Mouse (Mus musculus) midbrain, embryonic 12.5 days (tissue): ENCODE measurements around the gene Stum. TPM values are rescaled to one million over a fixed set of nuclear protein-coding genes. Genes with fewer than 3 reads are reported as not detected.

Source experiments
- ATAC-seq: fragments of 200-750 bp; cut with Nextera tagmentation; 2 replicates; pipeline ENCODE4 v1.8.0; 2017; ENCODE audit warnings: low read depth, moderate TSS enrichment, moderate library complexity; ENCODE audit not compliant: low FRiP score
- H3K27ac ChIP-seq: fragments of 300-500 bp; sonication (generic); replicated peaks from 2 replicates; pipeline ENCODE4 v1.5.1; 2016; ENCODE audit warnings: mild to moderate bottlenecking
- H3K27me3 ChIP-seq: fragments of 300-500 bp; sonication (generic); 2 replicates; pipeline ENCODE4 v1.6.1; 2016; ENCODE audit warnings: mild to moderate bottlenecking
- H3K36me3 ChIP-seq: fragments of 300-500 bp; sonication (generic); 2 replicates; pipeline ENCODE4 v1.6.1; 2016
- H3K4me1 ChIP-seq: fragments of 300-500 bp; sonication (generic); 2 replicates; pipeline ENCODE4 v1.6.1; 2016
- H3K4me2 ChIP-seq: fragments of 300-500 bp; sonication (generic); replicated peaks from 2 replicates; pipeline ENCODE4 v1.6.1; 2016; ENCODE audit warnings: mild to moderate bottlenecking, moderate library complexity
- H3K4me3 ChIP-seq: fragments of 300-500 bp; sonication (generic); 2 replicates; pipeline ENCODE4 v1.5.1; 2016; ENCODE audit warnings: mild to moderate bottlenecking
- H3K9ac ChIP-seq: fragments of 300-500 bp; sonication (generic); replicated peaks from 2 replicates; pipeline ENCODE4 v1.6.1; 2016; ENCODE audit warnings: mild to moderate bottlenecking, moderate library complexity
- H3K9me3 ChIP-seq: fragments of 300-500 bp; sonication (generic); 2 replicates; pipeline ENCODE4 v1.6.1; 2016; ENCODE audit warnings: mild to moderate bottlenecking
- WGBS: fragments of 180-500 bp; shearing (Covaris S2); methylation state at CpG from one replicate; pipeline ENCODE4 v1.1.7; 2016; 5-methylcytosine and 5-hydroxymethylcytosine counted together
- polyA plus RNA-seq: library from polyadenylated mRNA; unstranded; fragments of >200 nt; fragmentation: Nextera tagmentation; extraction: Ambion mirVana; gene quantifications from 2 replicates; pipeline ENCODE4 v1.2.1, GENCODE M21; 2016

Gene Stum
- polyA plus RNA-seq, 1 experiment from 2014 or later: 0.97 TPM

DNA sequence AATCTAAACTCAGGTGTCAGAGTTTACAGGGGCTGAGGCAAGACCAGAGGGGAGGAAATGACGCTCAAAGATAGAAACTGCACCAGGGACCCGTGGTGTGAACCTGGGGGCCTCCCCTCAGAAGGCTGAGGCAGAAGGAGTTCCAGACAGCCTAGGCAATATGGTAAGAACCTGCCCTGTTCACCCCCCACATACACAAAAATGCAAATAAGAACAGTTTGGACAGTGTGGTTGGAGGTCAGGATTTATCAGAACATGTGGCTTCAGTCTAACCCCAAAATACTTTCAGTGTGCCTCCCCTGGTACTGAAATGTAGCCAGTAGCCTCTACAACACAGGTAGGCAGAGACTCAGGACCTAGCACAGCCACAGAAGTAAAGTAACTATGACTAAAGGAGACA is 30.8 kb upstream of the Stum start:
- no peak for ATAC-seq
- WGBS: 84% methylated on average over 2 of the region's 2 CpGs
- H3K27me3 ChIP-seq: no peaks in the 10 kb centered on the region
- no peak overlapping the region for H3K27ac ChIP-seq
- H3K4me1 ChIP-seq: no peaks in the 10 kb centered on the region; the same call in 1 of the 2 replicates
- H3K4me3 ChIP-seq: no peak overlapping the region
- H3K9ac ChIP-seq: no peak overlapping the region
- H3K4me2 ChIP-seq: no peak overlapping the region
- no peaks in the 10 kb centered on the region for H3K9me3 ChIP-seq
- H3K36me3 ChIP-seq: no peaks in the 10 kb centered on the region

DNA sequence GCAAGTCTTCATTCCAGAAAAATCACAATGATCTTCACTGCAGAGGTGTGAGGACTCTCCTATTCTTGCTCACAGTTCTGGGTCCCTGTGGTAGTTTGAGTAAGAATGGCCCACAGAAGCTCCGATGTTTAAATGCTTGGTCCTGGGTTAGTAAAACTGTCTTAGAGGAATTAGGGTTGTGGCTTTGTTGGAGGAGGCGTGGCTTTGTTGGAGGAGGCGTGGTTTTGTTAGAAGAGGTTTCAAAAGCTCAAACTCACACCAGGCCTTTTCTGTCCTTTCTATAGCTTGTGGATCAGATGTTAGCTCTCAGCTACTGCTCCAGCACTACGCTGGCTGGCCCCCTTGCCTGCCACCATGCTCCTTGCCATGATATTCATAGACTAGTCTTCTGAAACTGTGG is 27.6 kb upstream of the Stum start:
- no peaks in the 10 kb centered on the region for H3K36me3 ChIP-seq
- H3K9me3 ChIP-seq: no peaks in the 10 kb centered on the region
- ATAC-seq: no peak
- no peak overlapping the region for H3K4me3 ChIP-seq
- 41% methylated on average over 4 of the region's 4 CpGs for WGBS
- no peak overlapping the region for H3K27ac ChIP-seq
- H3K4me1 ChIP-seq: no peaks in the 10 kb centered on the region; the same call in 1 of the 2 replicates
- no peak overlapping the region for H3K4me2 ChIP-seq
- no peaks in the 10 kb centered on the region for H3K27me3 ChIP-seq
- H3K9ac ChIP-seq: no peak overlapping the region

DNA sequence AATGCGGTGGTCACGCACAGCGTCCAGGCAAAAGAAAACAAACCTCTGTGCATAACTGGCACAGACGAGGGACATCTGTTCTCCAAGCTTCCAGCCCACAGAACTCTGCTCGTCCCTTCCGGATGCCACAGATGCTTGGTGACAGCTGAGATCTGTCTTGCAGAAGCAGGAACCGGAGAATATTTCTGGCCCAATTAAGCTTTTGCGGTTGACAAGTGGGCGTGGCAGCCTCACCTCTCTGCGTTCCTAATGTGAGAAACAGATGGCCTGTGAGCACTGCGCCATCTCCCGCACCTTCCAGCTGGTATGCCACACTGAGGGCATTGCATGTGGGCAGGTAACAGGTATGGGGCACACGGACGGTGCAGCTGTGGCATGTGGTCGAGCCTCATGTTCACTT is 27.1 kb upstream of the Stum start:
- H3K9ac ChIP-seq: no peak overlapping the region
- 75% methylated on average over 15 of the region's 15 CpGs for WGBS
- no peak overlapping the region for H3K4me2 ChIP-seq
- H3K4me3 ChIP-seq: no peak overlapping the region
- no peak overlapping the region for H3K27ac ChIP-seq
- no peaks in the 10 kb centered on the region for H3K9me3 ChIP-seq
- H3K27me3 ChIP-seq: no peaks in the 10 kb centered on the region
- no peak for ATAC-seq
- H3K4me1 ChIP-seq: no peaks in the 10 kb centered on the region; the same call in 1 of the 2 replicates
- H3K36me3 ChIP-seq: no peaks in the 10 kb centered on the region

DNA sequence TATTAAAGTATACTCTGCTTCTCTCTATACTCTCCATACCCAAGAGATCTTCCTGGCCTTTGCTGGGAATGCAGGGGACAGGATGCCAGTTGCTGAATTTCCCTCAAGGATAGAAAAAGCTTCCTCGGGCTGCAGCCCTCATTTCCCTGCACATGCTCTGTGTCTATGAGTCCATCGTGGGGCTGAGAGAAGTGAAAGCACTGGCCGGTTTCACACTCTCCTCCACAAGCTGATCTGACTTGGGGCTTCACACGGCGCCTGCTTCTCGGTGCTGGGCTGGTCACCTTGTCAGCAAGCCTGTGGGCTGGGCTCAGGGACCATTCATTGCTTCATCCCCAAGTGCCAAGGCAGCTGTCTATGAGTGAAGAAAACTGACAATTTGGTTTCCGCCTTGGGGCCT is 25.4 kb upstream of the Stum start:
- no peaks in the 10 kb centered on the region; the same call in 1 of the 2 replicates for H3K4me1 ChIP-seq
- H3K27me3 ChIP-seq: no peaks in the 10 kb centered on the region
- no peaks in the 10 kb centered on the region for H3K9me3 ChIP-seq
- H3K9ac ChIP-seq: no peak overlapping the region
- H3K4me2 ChIP-seq: no peak overlapping the region
- H3K36me3 ChIP-seq: no peaks in the 10 kb centered on the region
- H3K4me3 ChIP-seq: no peak overlapping the region
- H3K27ac ChIP-seq: no peak overlapping the region
- no peak for ATAC-seq
- WGBS: 86% methylated on average over 7 of the region's 7 CpGs

DNA sequence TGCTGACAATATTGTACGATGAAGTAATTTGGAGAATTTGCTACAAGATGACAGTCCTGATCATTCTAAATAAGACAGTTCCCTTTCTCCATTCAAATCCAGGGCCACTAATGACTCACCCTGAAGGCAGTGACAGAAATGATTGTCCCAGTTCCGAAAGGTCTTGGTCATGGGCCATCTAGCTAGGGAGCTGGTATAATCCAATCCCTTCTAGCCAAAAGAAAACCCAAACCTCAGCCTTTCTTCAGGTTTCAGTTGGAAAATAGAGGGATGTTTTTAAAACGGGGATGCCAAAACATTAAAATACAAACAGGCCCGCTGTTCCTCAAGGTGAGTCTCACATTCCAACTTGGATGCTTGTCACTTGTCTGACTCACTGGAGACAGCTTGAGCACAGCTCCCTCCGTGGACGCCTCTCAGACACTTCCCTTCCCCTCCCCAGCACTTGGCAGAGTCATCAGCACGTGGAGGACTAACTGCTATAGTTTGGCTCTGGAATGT is 24.0 kb upstream of the Stum start:
- H3K4me3 ChIP-seq: no peak overlapping the region
- WGBS: 85% methylated on average over 7 of the region's 7 CpGs
- no peaks in the 10 kb centered on the region for H3K27me3 ChIP-seq
- H3K27ac ChIP-seq: no peak overlapping the region
- H3K4me2 ChIP-seq: no peak overlapping the region
- no peaks in the 10 kb centered on the region for H3K9me3 ChIP-seq
- H3K36me3 ChIP-seq: no peaks in the 10 kb centered on the region
- H3K9ac ChIP-seq: no peak overlapping the region
- no peaks in the 10 kb centered on the region; the same call in 1 of the 2 replicates for H3K4me1 ChIP-seq
- ATAC-seq: no peak

DNA sequence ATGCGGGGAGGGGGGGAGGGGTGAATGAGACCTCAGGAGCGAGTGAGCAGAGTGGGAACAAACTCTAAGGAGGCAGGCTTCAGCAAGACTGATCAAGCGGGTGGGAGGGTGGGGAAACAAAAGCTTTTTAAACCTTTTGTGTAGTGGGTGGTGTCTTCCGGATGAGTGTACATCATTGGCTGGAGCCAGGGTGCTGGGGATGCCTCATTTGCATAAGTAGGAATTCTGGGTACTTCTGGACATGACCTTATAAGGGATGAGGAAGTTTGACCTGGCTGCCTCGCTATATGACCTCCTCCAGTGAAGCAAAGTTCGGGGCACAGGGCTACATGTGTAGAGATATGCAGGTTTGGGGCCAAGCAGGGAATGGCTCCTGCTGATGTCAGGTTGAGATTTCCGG is 23.0 kb upstream of the Stum start:
- H3K4me2 ChIP-seq: no peak overlapping the region
- no peaks in the 10 kb centered on the region for H3K36me3 ChIP-seq
- H3K27ac ChIP-seq: no peak overlapping the region
- WGBS: 80% methylated on average over 7 of the region's 7 CpGs
- no peak overlapping the region for H3K4me3 ChIP-seq
- no peak for ATAC-seq
- H3K9ac ChIP-seq: no peak overlapping the region
- no peaks in the 10 kb centered on the region for H3K9me3 ChIP-seq
- no peaks in the 10 kb centered on the region for H3K27me3 ChIP-seq
- H3K4me1 ChIP-seq: no peaks in the 10 kb centered on the region; the same call in 1 of the 2 replicates

DNA sequence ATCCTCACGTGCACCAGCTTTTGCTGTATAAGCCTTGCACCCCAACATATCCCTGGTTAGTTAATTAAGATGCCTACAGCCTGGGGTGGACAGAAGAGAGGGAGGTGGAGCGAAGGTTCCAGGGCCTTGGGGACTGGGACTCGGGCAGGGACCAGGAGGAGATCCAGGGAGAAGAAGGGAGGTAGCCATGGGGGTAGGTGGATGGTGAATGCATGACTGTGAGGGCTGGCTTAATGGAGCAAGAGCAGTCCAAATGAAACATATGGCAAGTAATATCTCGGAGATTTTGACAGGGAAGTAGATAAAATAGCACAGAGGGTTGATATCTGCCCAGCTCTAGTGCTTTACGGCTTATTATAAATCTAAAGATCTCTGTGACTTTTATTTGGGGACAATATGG is 21.6 kb upstream of the Stum start:
- Histone ChIP-seq H3K4me3 (no peak overlapping the region), H3K4me1 (no peaks in the 10 kb centered on the region), H3K4me2 (no peak overlapping the region), H3K27ac (no peak overlapping the region), H3K9me3 (no peaks in the 10 kb centered on the region), H3K27me3 (no peaks in the 10 kb centered on the region), H3K36me3 (no peaks in the 10 kb centered on the region), H3K9ac (no peak overlapping the region)
- 85% methylated on average over 5 of the region's 5 CpGs for WGBS
- ATAC-seq: no peak

DNA sequence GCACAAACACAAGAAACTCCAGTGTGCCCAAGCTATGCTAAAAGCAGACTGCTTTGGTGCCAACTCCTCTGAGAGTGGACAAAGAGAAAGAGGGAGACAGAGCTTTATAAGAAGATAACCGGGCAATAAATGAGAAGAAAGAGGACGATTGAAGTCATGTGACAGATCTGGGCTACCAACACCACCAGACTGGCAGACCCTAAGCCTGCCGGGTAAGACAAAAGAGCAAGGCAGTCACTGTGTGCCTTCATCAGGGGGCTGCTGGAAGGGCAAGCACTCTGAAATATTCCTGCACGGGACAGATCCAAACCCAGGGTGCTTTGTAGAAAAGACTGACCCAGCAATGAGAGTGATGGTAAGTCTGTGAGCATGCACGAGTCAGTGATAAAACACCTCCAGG is 20.2 kb upstream of the Stum start:
- no peak overlapping the region for H3K27ac ChIP-seq
- no peak for ATAC-seq
- no peak overlapping the region for H3K4me3 ChIP-seq
- no peaks in the 10 kb centered on the region for H3K36me3 ChIP-seq
- no peaks in the 10 kb centered on the region for H3K27me3 ChIP-seq
- no peak overlapping the region for H3K9ac ChIP-seq
- no peaks in the 10 kb centered on the region for H3K9me3 ChIP-seq
- H3K4me2 ChIP-seq: no peak overlapping the region
- WGBS: 64% methylated on average over 5 of the region's 5 CpGs
- H3K4me1 ChIP-seq: no peaks in the 10 kb centered on the region

DNA sequence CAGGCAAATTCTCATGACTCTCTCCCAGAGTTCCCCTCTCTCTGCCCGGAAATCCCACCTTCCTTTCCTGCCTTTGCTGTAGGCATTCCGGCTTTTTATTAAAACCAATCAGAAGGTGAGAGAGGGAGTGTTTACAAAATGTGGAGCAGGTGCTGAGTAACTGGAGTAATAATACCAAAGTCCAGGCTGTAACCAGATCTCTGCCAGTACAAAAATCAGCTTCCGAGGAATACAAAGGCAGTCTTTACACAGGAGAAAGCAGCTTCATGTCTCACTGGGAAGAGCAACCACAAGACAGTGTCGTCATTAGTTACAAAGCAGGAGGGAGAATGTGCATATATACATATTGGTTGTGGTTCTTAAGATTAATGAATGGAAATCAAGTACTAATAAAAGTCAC is 19.3 kb upstream of the Stum start:
- Histone ChIP-seq H3K4me1 (no peaks in the 10 kb centered on the region), H3K9me3 (no peaks in the 10 kb centered on the region), H3K9ac (no peak overlapping the region), H3K27me3 (no peaks in the 10 kb centered on the region), H3K4me2 (no peak overlapping the region), H3K4me3 (no peak overlapping the region), H3K27ac (no peak overlapping the region), H3K36me3 (no peaks in the 10 kb centered on the region)
- 61% methylated on average over 4 of the region's 4 CpGs for WGBS
- ATAC-seq: no peak

DNA sequence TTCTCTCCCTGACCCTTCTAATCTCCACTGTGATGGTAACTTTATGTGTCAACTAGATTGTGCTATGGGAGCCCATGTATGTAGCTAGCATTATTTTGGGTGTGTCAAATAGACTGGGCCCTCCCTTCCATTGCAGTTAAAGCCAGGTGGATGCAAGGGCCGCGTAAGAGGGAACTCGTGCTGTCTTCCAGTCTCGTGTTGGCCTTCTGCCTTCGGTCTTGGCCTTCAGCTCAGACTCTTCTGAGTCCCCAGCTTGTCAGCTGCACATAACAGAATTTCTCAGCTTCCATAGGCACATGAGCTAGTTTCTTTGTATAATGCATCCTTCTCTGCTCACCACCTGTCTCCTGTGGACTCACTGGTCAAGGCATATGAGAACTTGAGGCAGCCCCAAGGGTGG is 17.3 kb upstream of the Stum start:
- Histone ChIP-seq H3K4me2 (no peak overlapping the region), H3K9ac (no peak overlapping the region), H3K4me3 (no peak overlapping the region), H3K4me1 (no peaks in the 10 kb centered on the region), H3K27ac (no peak overlapping the region), H3K36me3 (no peaks in the 10 kb centered on the region), H3K27me3 (no peaks in the 10 kb centered on the region), H3K9me3 (no peaks in the 10 kb centered on the region)
- 88% methylated on average over 5 of the region's 5 CpGs for WGBS
- ATAC-seq: no peak

DNA sequence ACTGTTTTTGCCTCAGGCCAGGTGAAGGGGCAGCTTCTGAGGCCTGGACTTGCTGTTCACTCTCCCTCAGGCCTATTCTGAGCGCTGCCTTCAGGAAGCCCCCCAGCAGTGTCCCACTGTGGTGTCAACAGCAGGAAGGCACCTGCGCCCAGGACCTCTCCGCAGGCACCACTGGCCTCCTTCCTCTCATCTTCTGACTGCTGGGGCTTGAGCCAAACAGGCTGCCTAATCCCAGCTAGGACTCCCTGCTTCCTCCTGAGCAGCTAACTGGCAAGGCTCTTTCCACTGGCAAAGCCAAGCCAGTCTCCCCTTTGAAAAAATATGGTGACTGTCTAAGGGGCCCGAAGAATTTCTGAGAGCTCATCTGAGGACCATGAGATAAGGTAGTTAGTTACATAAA is 16.9 kb upstream of the Stum start:
- no peak overlapping the region for H3K4me3 ChIP-seq
- 51% methylated on average over 4 of the region's 4 CpGs for WGBS

DNA sequence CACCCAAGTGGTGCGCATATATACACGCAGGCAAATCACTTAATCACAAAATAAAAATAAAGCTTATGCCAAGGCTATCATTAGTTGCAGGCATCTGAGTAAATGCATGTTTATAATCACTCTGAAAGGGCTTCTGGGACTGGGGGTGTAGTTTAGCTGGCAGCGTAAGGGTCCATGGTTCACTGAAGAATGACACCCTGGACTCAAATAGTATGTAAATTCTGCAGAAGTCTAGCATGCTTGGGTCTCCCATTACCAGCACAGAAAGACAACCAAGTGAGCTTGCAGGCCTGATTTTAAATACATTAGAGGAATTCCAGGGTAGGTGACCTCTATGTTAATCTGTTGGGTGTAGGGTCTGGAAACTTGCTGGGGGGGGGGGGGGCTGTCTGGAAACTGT is 16.5 kb upstream of the Stum start:
- Histone ChIP-seq H3K4me2 (no peak overlapping the region), H3K9me3 (no peaks in the 10 kb centered on the region), H3K4me1 (no peaks in the 10 kb centered on the region), H3K27me3 (no peaks in the 10 kb centered on the region), H3K4me3 (no peak overlapping the region), H3K36me3 (no peaks in the 10 kb centered on the region), H3K9ac (no peak overlapping the region), H3K27ac (no peak overlapping the region)
- WGBS: 92% methylated on average over 3 of the region's 3 CpGs
- ATAC-seq: no peak

More for the DNA sequence above, 16.9 kb upstream of the Stum start:
- no peaks in the 10 kb centered on the region for H3K9me3 ChIP-seq
- no peak overlapping the region for H3K4me2 ChIP-seq
- no peak for ATAC-seq
- no peak overlapping the region for H3K27ac ChIP-seq
- H3K9ac ChIP-seq: no peak overlapping the region
- H3K36me3 ChIP-seq: no peaks in the 10 kb centered on the region
- H3K4me1 ChIP-seq: no peaks in the 10 kb centered on the region
- no peaks in the 10 kb centered on the region for H3K27me3 ChIP-seq

DNA sequence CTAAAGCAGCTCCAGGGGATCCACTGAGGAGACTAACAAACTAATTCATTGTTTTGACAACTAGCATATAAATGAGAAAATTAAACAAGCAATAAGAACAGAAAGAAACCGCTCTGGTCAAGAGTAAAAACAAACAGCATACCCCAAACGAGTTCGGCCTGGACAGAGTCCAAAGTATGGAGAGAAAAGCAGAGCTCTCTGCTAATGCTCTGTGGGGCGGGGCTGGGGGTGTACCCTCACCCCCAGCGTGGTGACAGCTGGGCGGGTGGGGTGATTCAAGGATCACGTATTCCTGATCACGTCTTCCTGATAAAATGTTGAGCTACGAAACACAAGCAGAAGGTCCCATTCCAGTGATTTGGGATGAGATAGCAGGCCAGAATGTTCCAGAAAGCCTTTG is 9.5 kb upstream of the Stum start:
- H3K9ac ChIP-seq: no peak overlapping the region
- no peaks in the 10 kb centered on the region for H3K27me3 ChIP-seq
- no peaks in the 10 kb centered on the region for H3K4me1 ChIP-seq
- WGBS: 77% methylated on average over 9 of the region's 9 CpGs
- no peaks in the 10 kb centered on the region for H3K36me3 ChIP-seq
- H3K9me3 ChIP-seq: no peaks in the 10 kb centered on the region
- H3K4me3 ChIP-seq: no peak overlapping the region
- no peak overlapping the region for H3K4me2 ChIP-seq
- ATAC-seq: no peak
- H3K27ac ChIP-seq: no peak overlapping the region
